Mouse (Mus musculus) activated CD4-positive, CD25-positive, alpha-beta regulatory T cell, adult 4 months (primary cell): ENCODE results near the gene Caln1. TPM values are rescaled to one million over a fixed set of nuclear protein-coding genes. Genes with fewer than 3 reads are reported as not detected.
A peak's percentile ranks its signal among the peaks of the same experiment; 100 is the strongest.

Source experiments
- ATAC-seq: one replicate; pipeline ENCODE4 v1.8.0; 2017
- polyA plus RNA-seq, 2 experiments: library from polyadenylated mRNA; unstranded; fragments of 100-300 nt; shearing (Covaris generic); gene quantifications; one replicate each; pipeline ENCODE4 v1.2.1; 2017

Gene Caln1
- polyA plus RNA-seq, 2 experiments from 2014 or later, result not detected

- ATAC-seq, result no peak
Observed at GRCm38 (mm10) chr5:130820021-130820648, 450.9 kb downstream of the Caln1 start.

- ATAC-seq, result no peak
Observed at GRCm38 (mm10) chr5:130820661-130821060, 451.4 kb downstream of the Caln1 start.

GRCm38 (mm10) chr5:130825797-130826196 is 456.5 kb downstream of the Caln1 start:
- ATAC-seq, result no peak

- ATAC-seq, result no peak
Observed at GRCm38 (mm10) chr5:130848562-130848961, 479.3 kb downstream of the Caln1 start.

GRCm38 (mm10) chr5:130849610-130850009 is 480.4 kb downstream of the Caln1 start:
- ATAC-seq, result no peak

GRCm38 (mm10) chr5:130852182-130852581 is 482.9 kb downstream of the Caln1 start:
- ATAC-seq, result no peak

GRCm38 (mm10) chr5:130853371-130853770 is 484.1 kb downstream of the Caln1 start:
- ATAC-seq, result peak; percentile 69

DNA sequence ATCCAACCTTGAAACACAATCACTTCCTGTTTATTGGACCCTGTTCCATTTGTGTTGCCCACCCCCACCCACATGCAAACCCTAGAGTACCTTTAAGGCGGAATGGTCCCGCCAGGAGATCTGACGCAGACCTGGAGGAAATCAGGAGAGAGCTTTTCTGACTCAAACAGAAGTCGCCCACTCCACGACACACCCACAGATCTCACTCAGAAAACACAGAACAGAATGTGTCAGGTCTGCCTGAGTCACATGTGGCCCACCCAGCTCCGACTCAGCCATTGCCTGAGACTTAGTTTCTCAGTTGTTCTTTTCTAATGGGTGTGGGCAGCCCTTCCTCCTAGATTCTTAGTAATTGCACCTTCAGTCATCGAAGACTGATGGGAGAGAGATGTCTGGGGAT is 485.2 kb downstream of the Caln1 start:
- no peak for ATAC-seq

DNA sequence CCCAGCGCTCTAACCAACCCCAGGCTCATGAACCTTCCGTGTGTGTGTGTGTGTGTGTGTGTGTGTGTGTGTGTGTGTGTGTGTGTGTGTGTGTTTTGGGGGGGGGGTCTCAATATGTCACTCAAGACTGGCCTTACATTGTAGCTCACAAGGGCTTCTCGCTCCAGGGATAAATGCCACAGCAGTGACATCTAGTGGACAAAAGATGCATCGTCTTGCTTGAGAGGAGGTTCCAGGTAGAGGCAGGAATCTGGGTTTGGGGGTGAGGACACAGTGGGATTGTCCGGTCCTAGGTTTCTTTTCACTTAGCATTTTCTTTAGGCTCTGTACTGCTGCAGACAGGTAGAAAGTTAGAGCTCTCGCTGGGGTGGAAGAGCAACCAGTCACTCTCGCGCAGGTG is 488.9 kb downstream of the Caln1 start:
- ATAC-seq, result no peak

- ATAC-seq, result no peak
Observed at GRCm38 (mm10) chr5:130858706-130859105, 489.5 kb downstream of the Caln1 start.

DNA sequence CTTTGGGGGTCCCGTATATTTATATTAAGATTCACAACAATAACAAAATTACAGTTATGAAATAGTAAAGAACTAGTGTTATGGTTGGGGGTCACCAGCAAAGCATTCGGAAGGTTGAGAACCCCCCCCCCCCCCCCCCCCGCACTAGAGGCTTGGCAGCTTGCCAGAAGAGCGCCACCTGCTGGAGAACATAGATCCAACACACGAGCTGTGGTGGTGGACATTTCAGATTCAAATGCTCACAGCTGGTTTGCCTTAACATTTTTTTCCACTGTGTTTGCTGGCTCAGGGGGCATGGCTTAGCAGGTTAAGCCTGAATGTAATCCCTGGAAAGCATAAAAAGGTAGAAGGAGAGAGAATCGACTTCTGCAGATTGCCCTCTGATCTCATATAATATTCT is 490.5 kb downstream of the Caln1 start:
- ATAC-seq, result no peak

GRCm38 (mm10) chr5:130862302-130862701 is 493.0 kb downstream of the Caln1 start:
- no peak for ATAC-seq

- no peak for ATAC-seq
Observed at GRCm38 (mm10) chr5:130869869-130870268, 500.6 kb downstream of the Caln1 start.

DNA sequence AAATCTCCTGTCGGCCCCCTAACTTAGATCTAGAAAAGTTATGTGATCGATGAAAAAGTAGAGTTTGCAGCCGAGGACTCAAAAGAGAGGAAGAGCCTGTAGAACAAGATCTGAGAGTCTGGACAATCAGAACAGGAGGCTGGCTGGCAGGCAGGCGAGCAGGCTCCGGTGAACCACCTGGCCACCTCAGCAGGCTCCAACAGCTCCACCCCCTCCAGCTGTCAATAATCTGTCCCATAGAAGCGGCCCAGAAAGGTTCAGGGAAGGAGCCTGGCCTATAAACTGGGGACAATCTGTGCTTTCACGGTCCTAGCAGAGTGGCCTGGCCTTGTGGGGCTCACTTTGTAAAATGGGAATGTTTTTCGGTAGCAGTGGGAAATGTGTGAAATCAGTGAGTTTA is 501.8 kb downstream of the Caln1 start:
- no peak for ATAC-seq

DNA sequence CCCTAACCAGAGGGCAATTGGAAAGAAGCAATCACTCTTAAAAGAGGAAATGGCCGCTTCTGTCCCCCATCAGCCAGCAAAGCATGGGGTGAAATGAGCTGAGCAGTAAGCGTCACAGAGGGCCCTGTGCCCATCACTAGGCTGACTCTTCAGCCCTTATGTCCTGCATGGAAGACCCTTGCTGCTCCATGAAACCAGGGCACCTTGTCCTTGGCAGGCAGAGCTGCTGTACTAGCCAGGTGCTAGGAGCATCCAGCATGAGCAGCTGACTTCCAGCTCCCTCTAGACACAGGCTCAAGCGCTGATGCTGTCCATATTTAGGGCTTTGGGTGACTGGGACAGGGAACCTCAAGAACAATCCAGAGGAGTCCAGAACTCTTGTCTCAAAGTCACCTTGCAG is 506.1 kb downstream of the Caln1 start:
- ATAC-seq, result no peak

- no peak for ATAC-seq
Observed at GRCm38 (mm10) chr5:130880331-130880730, 511.1 kb downstream of the Caln1 start.

- ATAC-seq, result no peak
Observed at GRCm38 (mm10) chr5:130891735-130892134, 522.5 kb downstream of the Caln1 start.

GRCm38 (mm10) chr5:130895991-130896390 is 526.7 kb downstream of the Caln1 start:
- ATAC-seq, result no peak

Other genes with a start within 250 kb of the Caln1 start
- gene Kctd7, start 224.6 kb upstream of the Caln1 start, polyA plus RNA-seq, result 1 to 10 TPM; 2.6 to 3.2 TPM
- 10 to 100 TPM; 21.4 to 32.6 TPM for gene Rabgef1, start 197.7 kb upstream of the Caln1 start, polyA plus RNA-seq
- gene Tmem248, start 152.4 kb upstream of the Caln1 start, polyA plus RNA-seq, result 10 to 100 TPM; 13.8 to 15.1 TPM
- 100 to 1,000 TPM; 102 to 134 TPM for gene Sbds, start 113.9 kb upstream of the Caln1 start, polyA plus RNA-seq
- gene Tyw1, start 113.8 kb upstream of the Caln1 start, polyA plus RNA-seq, result 10 to 100 TPM; 31.6 to 36.5 TPM
- not detected for gene A330070K13Rik, start 15.2 kb downstream of the Caln1 start, polyA plus RNA-seq